Mouse (Mus musculus) liver, adult 2 months (tissue): Measurements from ENCODE around the gene Atp1b3.

Experiments
- CTCF ChIP-seq: fragments of 200-500 bp; IDR thresholded peaks from 2 replicates; pipeline ENCODE4 v1.5.1; 2011; ENCODE audit warnings: low read depth, low read length, control low read depth
- POLR2A ChIP-seq: fragments of 200-500 bp; IDR thresholded peaks from 2 replicates; pipeline ENCODE4 v1.6.1; 2011; ENCODE audit warnings: low read length, control low read depth; ENCODE audit not compliant: insufficient read depth; ENCODE audit errors: extremely low read depth

- TF ChIP-seq CTCF (no peak), POLR2A (no peak)
Measured at GRCm38 (mm10) chr9:96412821-96413405, 48.7 kb upstream of the Atp1b3 start.
